Comparison of ENCODE assay signal across 8 mouse cellular contexts in genomic region chr17:46252571-46253451, GRCm38 (mm10). TPM values are rescaled to one million over a fixed set of nuclear protein-coding genes. Genes with fewer than 3 reads are reported as not detected.
DNase-seq lines count a peak whose midpoint lies in the region; ATAC-seq and TF ChIP-seq lines count a peak whose summit lies in the region.

No protein-coding gene starts in this region.

- no peak for TF ChIP-seq EP300 in ES-Bruce4 (IDR thresholded peaks at IDR 0.05; ENCODE audit: insufficient read depth, low read depth, low read length)
- TF ChIP-seq EP300 in lung, postnatal 0 days (IDR thresholded peaks at IDR 0.05), result peak; percentile 34

- no peak overlapping the region for H3K27ac ChIP-seq in ES-Bruce4 (ENCODE audit: insufficient read depth, low read length)
- H3K27ac ChIP-seq in embryonic facial prominence, embryonic 13.5 days, result no peak overlapping the region
- no peak overlapping the region for H3K27ac ChIP-seq in intestine, embryonic 15.5 days
- H3K27ac ChIP-seq in lung, postnatal 0 days (ENCODE audit: low read length), result no peak overlapping the region

- H3K9ac ChIP-seq in ES-Bruce4 (ENCODE audit: low read depth, poor library complexity, severe bottlenecking), result peak overlapping the region; percentile 59
- H3K9ac ChIP-seq in embryonic facial prominence, embryonic 13.5 days, result peak overlapping the region; percentile 74; the same call in 1 of the 2 replicates
- no peak overlapping the region; the same call in 1 of the 2 replicates for H3K9ac ChIP-seq in intestine, embryonic 15.5 days
- no peak overlapping the region for H3K9ac ChIP-seq in lung, postnatal 0 days (replicated peaks; ENCODE audit: low read depth)

- H3K9me3 ChIP-seq in ES-Bruce4 (replicated peaks; ENCODE audit: control insufficient read depth, insufficient read depth, low read length, poor library complexity, severe bottlenecking), result no peaks in the 10 kb centered on the region
- no peaks in the 10 kb centered on the region for H3K9me3 ChIP-seq in embryonic facial prominence, embryonic 13.5 days
- H3K9me3 ChIP-seq in intestine, embryonic 15.5 days, result no peaks in the 10 kb centered on the region
- H3K9me3 ChIP-seq in lung, postnatal 0 days (ENCODE audit: low read length), result no peaks in the 10 kb centered on the region

- peak; percentile 91 for DNase-seq in heart, adult 11 months
- DNase-seq in heart, adult 9 months (ENCODE audit: low spot score in 2 of 2), result no peak
- DNase-seq in lung, postnatal 0 days (ENCODE audit: low spot score), result peak; percentile 68
- peak; percentile 55 for DNase-seq in thymus, postnatal 14 days
- no peak for DNase-seq in yolk sac, embryonic 10.5 days (ENCODE audit: low spot score)

- H3K4me3 ChIP-seq in ES-Bruce4 (ENCODE audit: low read depth, low read length), result peak overlapping the region; percentile 91
- H3K4me3 ChIP-seq in embryonic facial prominence, embryonic 13.5 days, result peak overlapping the region; percentile 71; the same call in 1 of the 2 replicates
- peak overlapping the region; percentile 64 for H3K4me3 ChIP-seq in intestine, embryonic 15.5 days (replicated peaks)
- H3K4me3 ChIP-seq in lung, postnatal 0 days (ENCODE audit: low read depth, low read length), result no peak overlapping the region

- TF ChIP-seq CTCF in ES-Bruce4 (IDR thresholded peaks at IDR 0.05; ENCODE audit: low read depth, low read length), result peak; percentile 51
- TF ChIP-seq CTCF in lung, postnatal 0 days (IDR thresholded peaks at IDR 0.05), result peak; percentile 68

- H3K36me3 ChIP-seq in ES-Bruce4 (ENCODE audit: control insufficient read depth, insufficient read depth, low read length, poor library complexity, severe bottlenecking), result peaks cover 8% of the 10 kb centered on the region
- H3K36me3 ChIP-seq in embryonic facial prominence, embryonic 13.5 days, result peaks cover 55% of the 10 kb centered on the region
- peaks cover 31% of the 10 kb centered on the region for H3K36me3 ChIP-seq in intestine, embryonic 15.5 days
- H3K36me3 ChIP-seq in lung, postnatal 0 days (ENCODE audit: insufficient read depth, low read length), result peaks cover 21% of the 10 kb centered on the region; the same call in 1 of the 2 replicates

- 58% methylated on average over 14 of the region's 14 CpGs for WGBS in embryonic facial prominence, embryonic 13.5 days
- 55% methylated on average over 14 of the region's 14 CpGs for WGBS in intestine, embryonic 15.5 days
- 49% methylated on average over 14 of the region's 14 CpGs for WGBS in lung, postnatal 0 days

- H3K4me2 ChIP-seq in embryonic facial prominence, embryonic 13.5 days, result peak overlapping the region; percentile 100
- H3K4me2 ChIP-seq in intestine, embryonic 15.5 days (replicated peaks), result peak overlapping the region; percentile 99
- H3K4me2 ChIP-seq in lung, postnatal 0 days (replicated peaks; ENCODE audit: low read depth, low read length), result peak overlapping the region; percentile 97

- TF ChIP-seq POLR2A in ES-Bruce4 (IDR thresholded peaks at IDR 0.05; ENCODE audit: insufficient read depth, low read length), result no peak

- no peaks in the 10 kb centered on the region for H3K4me1 ChIP-seq in ES-Bruce4 (ENCODE audit: control insufficient read depth, insufficient read depth, low read length)
- H3K4me1 ChIP-seq in embryonic facial prominence, embryonic 13.5 days, result peaks cover 27% of the 10 kb centered on the region
- H3K4me1 ChIP-seq in intestine, embryonic 15.5 days (replicated peaks), result peaks cover 21% of the 10 kb centered on the region
- H3K4me1 ChIP-seq in lung, postnatal 0 days (ENCODE audit: insufficient read depth, low read depth, low read length), result peaks cover 11% of the 10 kb centered on the region

- no peak for ATAC-seq in embryonic facial prominence, embryonic 13.5 days (ENCODE audit: insufficient number of reproducible peaks, insufficient read depth, low FRiP score, low TSS enrichment, low read depth)
- no peak for ATAC-seq in intestine, embryonic 15.5 days
- ATAC-seq in lung, postnatal 0 days, result no peak

- H3K27me3 ChIP-seq in ES-Bruce4 (ENCODE audit: control insufficient read depth, insufficient read depth, low read length, poor library complexity, severe bottlenecking), result no peaks in the 10 kb centered on the region
- H3K27me3 ChIP-seq in embryonic facial prominence, embryonic 13.5 days, result peaks cover 27% of the 10 kb centered on the region
- peaks cover 18% of the 10 kb centered on the region for H3K27me3 ChIP-seq in intestine, embryonic 15.5 days (replicated peaks)
- H3K27me3 ChIP-seq in lung, postnatal 0 days (replicated peaks; ENCODE audit: insufficient read depth, low read length), result peaks cover 9% of the 10 kb centered on the region; the same call in 1 of the 2 replicates

RNA-seq across cellular contexts. Expression of gene Lrrc73, which starts 0.5 kb away (rescaled TPM):
- polyA plus RNA-seq in ES-Bruce4 (2011; ENCODE audit: insufficient read depth, insufficient read length, low read depth, missing spikeins), result 0.57 and 0.68 TPM in 2 replicates
- 1.4 and 1.9 TPM in 2 replicates for polyA plus RNA-seq in embryonic facial prominence, embryonic 13.5 days (2015; fragmentation: Nextera tagmentation; extraction: Ambion mirVana)
- polyA plus RNA-seq in intestine, embryonic 15.5 days (2015; fragmentation: Nextera tagmentation; extraction: Ambion mirVana), result 0.46 and 0.69 TPM in 2 replicates
- 3.7 and 5.2 TPM in 2 replicates for polyA plus RNA-seq in lung, postnatal 0 days (2015; fragmentation: Nextera tagmentation; extraction: Ambion mirVana)

RNA-seq across cellular contexts. Expression of gene Yipf3, which starts 4.9 kb away (rescaled TPM):
- 57.0 and 64.0 TPM in 2 replicates for polyA plus RNA-seq in ES-Bruce4 (2011; ENCODE audit: insufficient read depth, insufficient read length, low read depth, missing spikeins)
- polyA plus RNA-seq in embryonic facial prominence, embryonic 13.5 days (2015; fragmentation: Nextera tagmentation; extraction: Ambion mirVana), result 82.8 and 95.7 TPM in 2 replicates
- 86.8 and 111 TPM in 2 replicates for polyA plus RNA-seq in intestine, embryonic 15.5 days (2015; fragmentation: Nextera tagmentation; extraction: Ambion mirVana)
- polyA plus RNA-seq in lung, postnatal 0 days (2015; fragmentation: Nextera tagmentation; extraction: Ambion mirVana), result 185 and 199 TPM in 2 replicates

RNA-seq across cellular contexts. Expression of gene Polr1c, which starts 5.0 kb away (rescaled TPM):
- polyA plus RNA-seq in ES-Bruce4 (2011; ENCODE audit: insufficient read depth, insufficient read length, low read depth, missing spikeins), result 106 and 133 TPM in 2 replicates
- polyA plus RNA-seq in embryonic facial prominence, embryonic 13.5 days (2015; fragmentation: Nextera tagmentation; extraction: Ambion mirVana), result 103 and 104 TPM in 2 replicates
- 75.3 and 75.8 TPM in 2 replicates for polyA plus RNA-seq in intestine, embryonic 15.5 days (2015; fragmentation: Nextera tagmentation; extraction: Ambion mirVana)
- polyA plus RNA-seq in lung, postnatal 0 days (2015; fragmentation: Nextera tagmentation; extraction: Ambion mirVana), result 82.0 and 89.9 TPM in 2 replicates

RNA-seq across cellular contexts. Expression of gene Tjap1, which starts 30.0 kb away (rescaled TPM):
- polyA plus RNA-seq in ES-Bruce4 (2011; ENCODE audit: insufficient read depth, insufficient read length, low read depth, missing spikeins), result 71.5 and 75.2 TPM in 2 replicates
- 55.6 and 57.9 TPM in 2 replicates for polyA plus RNA-seq in embryonic facial prominence, embryonic 13.5 days (2015; fragmentation: Nextera tagmentation; extraction: Ambion mirVana)
- polyA plus RNA-seq in intestine, embryonic 15.5 days (2015; fragmentation: Nextera tagmentation; extraction: Ambion mirVana), result 28.6 and 29.6 TPM in 2 replicates
- polyA plus RNA-seq in lung, postnatal 0 days (2015; fragmentation: Nextera tagmentation; extraction: Ambion mirVana), result 21.0 and 22.8 TPM in 2 replicates

RNA-seq across cellular contexts. Expression of gene Dlk2, which starts 44.4 kb away (rescaled TPM):
- polyA plus RNA-seq in ES-Bruce4 (2011; ENCODE audit: insufficient read depth, insufficient read length, low read depth, missing spikeins), result 0.91 and 1.3 TPM in 2 replicates
- 7.8 and 8.6 TPM in 2 replicates for polyA plus RNA-seq in embryonic facial prominence, embryonic 13.5 days (2015; fragmentation: Nextera tagmentation; extraction: Ambion mirVana)
- 0.64 and 0.77 TPM in 2 replicates for polyA plus RNA-seq in intestine, embryonic 15.5 days (2015; fragmentation: Nextera tagmentation; extraction: Ambion mirVana)
- polyA plus RNA-seq in lung, postnatal 0 days (2015; fragmentation: Nextera tagmentation; extraction: Ambion mirVana), result 1.3 TPM in 2 replicates

Comparison
In these comparisons a context has a peak if more than half of its experiments do, and no peak if none do; other contexts are left out.
1. DNase-seq: peak in heart, adult 11 months (single experiment), lung, postnatal 0 days (single experiment) and thymus, postnatal 14 days (single experiment); none in heart, adult 9 months (0 of 2) and yolk sac, embryonic 10.5 days (single experiment).
2. H3K9ac ChIP-seq: peak in ES-Bruce4 (single experiment) and embryonic facial prominence, embryonic 13.5 days (single experiment); none in intestine, embryonic 15.5 days (single experiment) and lung, postnatal 0 days (single experiment).
3. Peak in every context shown above with its lines, with median percentiles within 50 percentile points of each other: H3K4me2 ChIP-seq.